ENCODE assay signal across 21 mouse cellular contexts in genomic region chr14:37105846-37106245, GRCm38 (mm10). TPM values are rescaled to one million over a fixed set of nuclear protein-coding genes. Genes with fewer than 3 reads are reported as not detected.
DNase-seq lines count a peak whose midpoint lies in the region; ATAC-seq and TF ChIP-seq lines count a peak whose summit lies in the region.
"Had no signal": no experiment of that assay in that cellular context is flagged by ENCODE, and none has a peak within 500 bp of the region (broad histone marks: within the 10 kb centered on the region; RNA-seq: fewer than 3 reads in every experiment).

No protein-coding gene starts in this region.

- TF ChIP-seq CTCF in left cerebral cortex, adult 2 months (IDR thresholded peaks at IDR 0.05) = no peak
- no peak for TF ChIP-seq CTCF in brain, embryonic 14.5 days (IDR thresholded peaks at IDR 0.05; ENCODE audit: borderline replicate concordance, extremely low read depth, insufficient read depth, insufficient read length)

- no peak overlapping the region for H3K27ac ChIP-seq in left cerebral cortex, adult 2 months
- H3K27ac ChIP-seq: limb, embryonic 10.5 days; liver, embryonic 14.5 days; midbrain, embryonic 12.5 days; neural tube, embryonic 13.5 days had no signal

- no peak for ATAC-seq in inflammation-experienced regulatory T-cells, adult 6 months

- TF ChIP-seq POLR2A in brain, embryonic 14.5 days (IDR thresholded peaks at IDR 0.05; ENCODE audit: borderline replicate concordance, extremely low read depth, insufficient read depth, insufficient read length, poor library complexity, severe bottlenecking) = no peak

- DNase-seq in heart, adult 11 months = peak; percentile 64
- no peak for DNase-seq in heart, postnatal 36 days
- DNase-seq in left cerebral cortex, postnatal 25 days (ENCODE audit: low spot score in 2 of 2) = peak; percentile 18 to 51
- DNase-seq in left cerebral cortex, adult 2 months (ENCODE audit: extremely low spot score in 1 of 2, low spot score in 2 of 2) = no peak
- DNase-seq in brain, embryonic 14.5 days (ENCODE audit: low read depth) = peak; percentile 8
- DNase-seq in frontal cortex, adult 2 months (ENCODE audit: extremely low spot score in 1 of 2, low spot score in 1 of 2) = peak; percentile 48
- no peak for DNase-seq in lung, postnatal 36 days
- DNase-seq: adrenal gland, adult 8-10 months; B cell, adult 2 months; cerebellum, adult 9-11 months; lung, postnatal 14 days; retina, postnatal 1 day; thymus, adult 2 months had no signal

- intact Hi-C loops in heart, postnatal 36 days (cut with DNase I) = no loop called here
- intact Hi-C loops in left cerebral cortex, postnatal 25 days (cut with DNase I) = no loop called here
- intact Hi-C loops in left cerebral cortex, adult 2 months (cut with DNase I) = loop anchor here (5.0 kb wide), 1 partner anchor 239 kb away; no protein-coding TSS in a partner anchor

- H3K4me3 ChIP-seq in left cerebral cortex, adult 2 months = no peak overlapping the region
- H3K4me3 ChIP-seq: kidney, embryonic 15.5 days; limb, embryonic 10.5 days; midbrain, embryonic 12.5 days; neural tube, embryonic 13.5 days had no signal

RNA-seq across cellular contexts. Expression of gene Cdhr1, which starts 7.7 kb away (rescaled TPM):
- total RNA-seq in heart, postnatal 36 days (2021) = not detected
- 10 to 100 TPM; 11.5 to 11.9 TPM for total RNA-seq in left cerebral cortex, postnatal 25 days (2021)
- 10 to 100 TPM; 11.2 to 14.1 TPM for total RNA-seq in left cerebral cortex, adult 2 months (2021)
- polyA plus RNA-seq in brain, embryonic 14.5 days (2012; rRNA removed) = 2.2 and 3.0 TPM in 2 replicates
- polyA plus RNA-seq in frontal cortex, adult 2 months (2012; rRNA removed) = 112 and 126 TPM in 2 replicates
- polyA plus RNA-seq in inflammation-experienced regulatory T-cells, adult 6 months (2017; shearing (Covaris generic)) = under 1 TPM in 1 of 3 experiments, not detected in 2; 0.11 TPM
- total RNA-seq: granulocyte monocyte progenitor cell, adult 5-6 weeks had no signal

RNA-seq across cellular contexts. Expression of gene 2610528A11Rik, which starts 8.0 kb away (rescaled TPM):
- total RNA-seq in heart, postnatal 36 days (2021) = not detected
- total RNA-seq in left cerebral cortex, postnatal 25 days (2021) = not detected
- total RNA-seq in left cerebral cortex, adult 2 months (2021) = under 1 TPM in 1 of 2 experiments, not detected in 1; 0.70 TPM
- polyA plus RNA-seq in brain, embryonic 14.5 days (2012; rRNA removed) = 0.31 and 0.69 TPM in 2 replicates
- polyA plus RNA-seq in frontal cortex, adult 2 months (2012; rRNA removed) = 2.9 and 4.0 TPM in 2 replicates
- not detected for polyA plus RNA-seq in inflammation-experienced regulatory T-cells, adult 6 months (2017; shearing (Covaris generic))
- total RNA-seq: layer of hippocampus, adult 18-20 months had no signal
- polyA plus RNA-seq: midbrain, embryonic 12.5 days had no signal

RNA-seq across cellular contexts. Expression of gene Ghitm, which starts 29.2 kb away (rescaled TPM):
- 100 to 1,000 TPM; 639 to 655 TPM for total RNA-seq in heart, postnatal 36 days (2021)
- total RNA-seq in left cerebral cortex, postnatal 25 days (2021) = 100 to 1,000 TPM; 409 to 411 TPM
- 100 to 1,000 TPM; 425 to 441 TPM for total RNA-seq in left cerebral cortex, adult 2 months (2021)
- polyA plus RNA-seq in brain, embryonic 14.5 days (2012; rRNA removed) = 78.0 and 81.1 TPM in 2 replicates
- 306 and 313 TPM in 2 replicates for polyA plus RNA-seq in frontal cortex, adult 2 months (2012; rRNA removed)
- polyA plus RNA-seq in inflammation-experienced regulatory T-cells, adult 6 months (2017; shearing (Covaris generic)) = 100 to 1,000 TPM; 360 to 469 (median 363) TPM

RNA-seq across cellular contexts. Expression of gene Lrit2, which starts 38.1 kb away (rescaled TPM):
- total RNA-seq in heart, postnatal 36 days (2021) = not detected
- not detected for total RNA-seq in left cerebral cortex, postnatal 25 days (2021)
- not detected for total RNA-seq in left cerebral cortex, adult 2 months (2021)
- polyA plus RNA-seq in brain, embryonic 14.5 days (2012; rRNA removed) = not detected in 2 replicates
- not detected in 2 replicates for polyA plus RNA-seq in frontal cortex, adult 2 months (2012; rRNA removed)
- not detected for polyA plus RNA-seq in inflammation-experienced regulatory T-cells, adult 6 months (2017; shearing (Covaris generic))
- total RNA-seq: adrenal gland, adult 8-10 months; granulocyte monocyte progenitor cell, adult 5-6 weeks; layer of hippocampus, adult 18-20 months had no signal
- polyA plus RNA-seq: kidney, embryonic 15.5 days; limb, embryonic 10.5 days; liver, embryonic 14.5 days; midbrain, embryonic 12.5 days; neural tube, embryonic 13.5 days had no signal

RNA-seq across cellular contexts. Expression of gene Lrit1, which starts 51.2 kb away (rescaled TPM):
- not detected for total RNA-seq in heart, postnatal 36 days (2021)
- not detected for total RNA-seq in left cerebral cortex, postnatal 25 days (2021)
- not detected for total RNA-seq in left cerebral cortex, adult 2 months (2021)
- 0.03 TPM in 1 of 2 replicates, not detected in the other for polyA plus RNA-seq in brain, embryonic 14.5 days (2012; rRNA removed)
- not detected in 2 replicates for polyA plus RNA-seq in frontal cortex, adult 2 months (2012; rRNA removed)
- polyA plus RNA-seq in inflammation-experienced regulatory T-cells, adult 6 months (2017; shearing (Covaris generic)) = not detected
- total RNA-seq: adrenal gland, adult 8-10 months; granulocyte monocyte progenitor cell, adult 5-6 weeks; layer of hippocampus, adult 18-20 months had no signal
- polyA plus RNA-seq: kidney, embryonic 15.5 days; limb, embryonic 10.5 days; liver, embryonic 14.5 days; midbrain, embryonic 12.5 days; neural tube, embryonic 13.5 days had no signal

Comparison
In these comparisons a context has a peak if more than half of its experiments do, and no peak if none do; other contexts are left out.
1. DNase-seq: peak in heart, adult 11 months (single experiment), left cerebral cortex, postnatal 25 days (2 of 2), brain, embryonic 14.5 days (single experiment) and frontal cortex, adult 2 months (2 of 2); none in heart, postnatal 36 days (0 of 2), left cerebral cortex, adult 2 months (0 of 2) and lung, postnatal 36 days (single experiment).
2. RNA of gene Cdhr1, which starts 7.7 kb away (total RNA-seq): 11.2 to 14.1 TPM in left cerebral cortex, adult 2 months and 11.5 to 11.9 TPM in left cerebral cortex, postnatal 25 days; not detected in heart, postnatal 36 days; every median in the first group is over 10 times any median in the second.